Mouse (Mus musculus): ENCODE data around the gene Olfr1250. TPM values are rescaled to one million over a fixed set of nuclear protein-coding genes. Genes with fewer than 3 reads are reported as not detected.
"Not testable (repeated sequence)": the region's sequence is repeated elsewhere in the genome, so short reads cannot be mapped to it uniquely, and the experiment has no call there.

Gene Olfr1250
- total RNA-seq (2015; ENCODE audit: low replicate concordance) (not detected in 2 replicates), total RNA-seq (2017; ENCODE audit: low replicate concordance) (not detected in 2 replicates)

GRCm38 (mm10) chr2:89661367-89661766 lies at the start of gene Olfr1250:
Gene Olfr1250, minus strand, starts transcription at chr2:89661467.
- ATAC-seq (replicated peaks; ENCODE audit: low FRiP score, poor library complexity, severe bottlenecking): no peak

- no peak for ATAC-seq (replicated peaks; ENCODE audit: low FRiP score, poor library complexity, severe bottlenecking)
Measured at GRCm38 (mm10) chr2:89691980-89692379, 30.7 kb upstream of the Olfr1250 start.

GRCm38 (mm10) chr2:89671836-89672235 lies 10.6 kb upstream of the Olfr1250 start, which contains the start of gene Olfr1251:
Gene Olfr1251, minus strand, starts transcription at chr2:89671936.
- no peak for ATAC-seq (replicated peaks; ENCODE audit: low FRiP score, poor library complexity, severe bottlenecking)

GRCm38 (mm10) chr2:89634883-89635282 lies 26.4 kb downstream of the Olfr1250 start, which contains the start of gene Olfr1249:
Gene Olfr1249, minus strand, starts transcription at chr2:89634983.
- ATAC-seq (replicated peaks; ENCODE audit: low FRiP score, poor library complexity, severe bottlenecking): no peak

- not testable (repeated sequence) for ATAC-seq (replicated peaks; ENCODE audit: low FRiP score, poor library complexity, severe bottlenecking)
Measured at GRCm38 (mm10) chr2:89618145-89618544, 43.1 kb downstream of the Olfr1250 start, which contains the start of gene Olfr1248. Gene Olfr1248, minus strand, starts transcription at chr2:89618245.

- no peak for ATAC-seq (replicated peaks; ENCODE audit: low FRiP score, poor library complexity, severe bottlenecking)
Measured at GRCm38 (mm10) chr2:89614030-89614429, 47.2 kb downstream of the Olfr1250 start, which contains the start of gene Olfr1247. Gene Olfr1247, minus strand, starts transcription at chr2:89614130.

Other genes starting within 250 kb of the Olfr1250 start
- not detected in 2 replicates for gene Olfr1239, start 241.1 kb downstream of the Olfr1250 start, total RNA-seq (2015; ENCODE audit: low replicate concordance)
- not detected in 2 replicates for gene Olfr1239, start 241.1 kb downstream of the Olfr1250 start, total RNA-seq (2017; ENCODE audit: low replicate concordance)
- not detected in 2 replicates for gene Olfr1240, start 218.5 kb downstream of the Olfr1250 start, total RNA-seq (2015; ENCODE audit: low replicate concordance)
- not detected in 2 replicates for gene Olfr1240, start 218.5 kb downstream of the Olfr1250 start, total RNA-seq (2017; ENCODE audit: low replicate concordance)
- gene Olfr1241, start 174.3 kb downstream of the Olfr1250 start, total RNA-seq (2015; ENCODE audit: low replicate concordance): not detected in 2 replicates
- gene Olfr1241, start 174.3 kb downstream of the Olfr1250 start, total RNA-seq (2017; ENCODE audit: low replicate concordance): not detected in 2 replicates
- not detected in 2 replicates for gene Olfr1242, start 163.1 kb downstream of the Olfr1250 start, total RNA-seq (2015; ENCODE audit: low replicate concordance)
- gene Olfr1242, start 163.1 kb downstream of the Olfr1250 start, total RNA-seq (2017; ENCODE audit: low replicate concordance): not detected in 2 replicates
- gene Olfr1243, start 130.0 kb downstream of the Olfr1250 start, total RNA-seq (2015; ENCODE audit: low replicate concordance): not detected in 2 replicates
- gene Olfr1243, start 130.0 kb downstream of the Olfr1250 start, total RNA-seq (2017; ENCODE audit: low replicate concordance): not detected in 2 replicates
- not detected in 2 replicates for gene Olfr1245, start 83.0 kb downstream of the Olfr1250 start, total RNA-seq (2015; ENCODE audit: low replicate concordance)
- not detected in 2 replicates for gene Olfr1245, start 83.0 kb downstream of the Olfr1250 start, total RNA-seq (2017; ENCODE audit: low replicate concordance)
- not detected in 2 replicates for gene Olfr1246, start 68.3 kb downstream of the Olfr1250 start, total RNA-seq (2015; ENCODE audit: low replicate concordance)
- gene Olfr1246, start 68.3 kb downstream of the Olfr1250 start, total RNA-seq (2017; ENCODE audit: low replicate concordance): not detected in 2 replicates
- not detected in 2 replicates for gene Olfr1247, start 47.3 kb downstream of the Olfr1250 start, total RNA-seq (2015; ENCODE audit: low replicate concordance)
- not detected in 2 replicates for gene Olfr1247, start 47.3 kb downstream of the Olfr1250 start, total RNA-seq (2017; ENCODE audit: low replicate concordance)
- gene Olfr1248, start 43.2 kb downstream of the Olfr1250 start, total RNA-seq (2015; ENCODE audit: low replicate concordance): not detected in 2 replicates
- not detected in 2 replicates for gene Olfr1248, start 43.2 kb downstream of the Olfr1250 start, total RNA-seq (2017; ENCODE audit: low replicate concordance)
- gene Olfr1249, start 26.5 kb downstream of the Olfr1250 start, total RNA-seq (2015; ENCODE audit: low replicate concordance): not detected in 2 replicates
- not detected in 2 replicates for gene Olfr1249, start 26.5 kb downstream of the Olfr1250 start, total RNA-seq (2017; ENCODE audit: low replicate concordance)
- gene Olfr1251, start 10.5 kb upstream of the Olfr1250 start, total RNA-seq (2015; ENCODE audit: low replicate concordance): not detected in 2 replicates
- gene Olfr1251, start 10.5 kb upstream of the Olfr1250 start, total RNA-seq (2017; ENCODE audit: low replicate concordance): not detected in 2 replicates
- gene Olfr1252, start 63.5 kb upstream of the Olfr1250 start, total RNA-seq (2015; ENCODE audit: low replicate concordance): not detected in 2 replicates
- not detected in 2 replicates for gene Olfr1252, start 63.5 kb upstream of the Olfr1250 start, total RNA-seq (2017; ENCODE audit: low replicate concordance)
- not detected in 2 replicates for gene Olfr1253, start 95.6 kb upstream of the Olfr1250 start, total RNA-seq (2015; ENCODE audit: low replicate concordance)
- gene Olfr1253, start 95.6 kb upstream of the Olfr1250 start, total RNA-seq (2017; ENCODE audit: low replicate concordance): not detected in 2 replicates
- not detected in 2 replicates for gene Olfr1254, start 132.2 kb upstream of the Olfr1250 start, total RNA-seq (2015; ENCODE audit: low replicate concordance)
- gene Olfr1254, start 132.2 kb upstream of the Olfr1250 start, total RNA-seq (2017; ENCODE audit: low replicate concordance): not detected in 2 replicates
- gene Olfr1255, start 150.6 kb upstream of the Olfr1250 start, total RNA-seq (2015; ENCODE audit: low replicate concordance): not detected in 2 replicates
- not detected in 2 replicates for gene Olfr1255, start 150.6 kb upstream of the Olfr1250 start, total RNA-seq (2017; ENCODE audit: low replicate concordance)
- not detected in 2 replicates for gene Olfr1256, start 180.1 kb upstream of the Olfr1250 start, total RNA-seq (2015; ENCODE audit: low replicate concordance)
- gene Olfr1256, start 180.1 kb upstream of the Olfr1250 start, total RNA-seq (2017; ENCODE audit: low replicate concordance): not detected in 2 replicates
- not detected in 2 replicates for gene Olfr48, start 186.7 kb upstream of the Olfr1250 start, total RNA-seq (2015; ENCODE audit: low replicate concordance)
- gene Olfr48, start 186.7 kb upstream of the Olfr1250 start, total RNA-seq (2017; ENCODE audit: low replicate concordance): not detected in 2 replicates
- gene Olfr1257, start 217.0 kb upstream of the Olfr1250 start, total RNA-seq (2015; ENCODE audit: low replicate concordance): not detected in 2 replicates
- not detected in 2 replicates for gene Olfr1257, start 217.0 kb upstream of the Olfr1250 start, total RNA-seq (2017; ENCODE audit: low replicate concordance)

Data from erythroid progenitor cell, adult 5-6 weeks (primary cell).